Mouse (Mus musculus) heart, embryonic 10.5 days (tissue): ENCODE measurements around the gene Pigr. TPM values are rescaled to one million over a fixed set of nuclear protein-coding genes. Genes with fewer than 3 reads are reported as not detected.

Experiments
- polyA plus RNA-seq: library from polyadenylated mRNA; unstranded; fragments of >200 nt; fragmentation: Nextera tagmentation; extraction: Ambion mirVana; gene quantifications from 2 replicates; pipeline ENCODE4 v1.2.1, GENCODE M21; 2016

Gene Pigr
- polyA plus RNA-seq, 1 experiment from 2014 or later = not detected

Other genes with a start within 250 kb of the Pigr start
- not detected in 2 replicates for gene Zp3r, start 197.1 kb upstream of the Pigr start, polyA plus RNA-seq
- not detected in 2 replicates for gene C4bp, start 165.1 kb upstream of the Pigr start, polyA plus RNA-seq
- not detected in 2 replicates for gene Gm29427, start 110.9 kb upstream of the Pigr start, polyA plus RNA-seq
- gene Yod1, start 109.4 kb upstream of the Pigr start, polyA plus RNA-seq = 8.6 and 10.1 TPM in 2 replicates
- gene Pfkfb2, start 97.4 kb upstream of the Pigr start, polyA plus RNA-seq = 5.0 and 7.4 TPM in 2 replicates
- gene AA986860, start 94.7 kb upstream of the Pigr start, polyA plus RNA-seq = 0.67 and 1.1 TPM in 2 replicates
- 0.18 TPM in 1 of 2 replicates, not detected in the other for gene Fcamr, start 25.8 kb upstream of the Pigr start, polyA plus RNA-seq
- gene Fcmr, start 39.0 kb downstream of the Pigr start, polyA plus RNA-seq = 2.7 and 2.8 TPM in 2 replicates
- not detected in 2 replicates for gene Il24, start 60.8 kb downstream of the Pigr start, polyA plus RNA-seq
- gene Il20, start 84.8 kb downstream of the Pigr start, polyA plus RNA-seq = not detected in 2 replicates
- gene Il19, start 113.4 kb downstream of the Pigr start, polyA plus RNA-seq = 0.13 and 0.22 TPM in 2 replicates
- not detected in 2 replicates for gene Il10, start 193.2 kb downstream of the Pigr start, polyA plus RNA-seq